Mouse (Mus musculus) naive thymus-derived CD4-positive, alpha-beta T cell, adult 2 months (primary cell): ENCODE results near the gene Ppp3cb.
"Not testable (repeated sequence)": the region's sequence is repeated elsewhere in the genome, so short reads cannot be mapped to it uniquely, and the experiment has no call there.

Source experiments
- DNase-seq: peaks from one replicate; pipeline ENCODE4 v3.0.0-alpha.2; 2011; ENCODE audit warnings: low read depth

Ppp3cb gene

GRCm38 (mm10) chr14:20546415-20546814, at the start of gene Ppp3cb:
Ppp3cb (minus strand) TSS chr14:20546573.
- peak; percentile 93 for DNase-seq

- DNase-seq: no peak
Measured at GRCm38 (mm10) chr14:20595781-20596180, 49.4 kb upstream of the Ppp3cb start.

GRCm38 (mm10) chr14:20587458-20587857, 41.1 kb upstream of the Ppp3cb start:
- DNase-seq: no peak

DNA sequence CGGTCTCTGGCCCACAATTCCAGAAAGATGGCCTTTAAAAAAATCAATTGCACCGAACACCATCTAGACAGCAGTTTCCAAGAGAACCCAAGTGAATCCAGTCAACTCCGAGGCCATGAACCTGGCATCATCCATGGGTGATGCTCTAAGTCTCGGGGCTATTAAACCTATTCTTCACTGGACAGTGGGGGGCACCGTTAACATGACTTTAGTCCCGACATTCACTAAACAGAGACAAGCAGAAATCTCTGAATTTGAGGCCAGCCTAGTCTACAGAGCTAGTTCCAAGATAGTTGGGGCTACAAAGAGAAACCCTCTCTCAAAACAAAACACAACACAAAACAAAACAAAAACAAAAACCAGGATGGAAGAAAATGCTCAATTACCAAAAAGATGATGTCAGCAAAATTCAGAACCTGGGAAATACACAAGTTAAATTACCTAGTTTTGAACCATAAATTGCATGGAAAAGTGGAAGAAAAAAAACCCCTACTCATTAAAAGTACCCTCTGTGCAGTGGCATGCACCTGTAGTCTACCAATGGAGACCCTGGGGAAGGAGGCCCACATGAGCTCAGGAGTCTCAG, 32.5 kb upstream of the Ppp3cb start:
- DNase-seq: no peak

- DNase-seq: peak; percentile 83
Measured at GRCm38 (mm10) chr14:20576179-20576578, 29.8 kb upstream of the Ppp3cb start.

- not testable (repeated sequence) for DNase-seq
Measured at GRCm38 (mm10) chr14:20573196-20573595, 26.8 kb upstream of the Ppp3cb start.

DNA sequence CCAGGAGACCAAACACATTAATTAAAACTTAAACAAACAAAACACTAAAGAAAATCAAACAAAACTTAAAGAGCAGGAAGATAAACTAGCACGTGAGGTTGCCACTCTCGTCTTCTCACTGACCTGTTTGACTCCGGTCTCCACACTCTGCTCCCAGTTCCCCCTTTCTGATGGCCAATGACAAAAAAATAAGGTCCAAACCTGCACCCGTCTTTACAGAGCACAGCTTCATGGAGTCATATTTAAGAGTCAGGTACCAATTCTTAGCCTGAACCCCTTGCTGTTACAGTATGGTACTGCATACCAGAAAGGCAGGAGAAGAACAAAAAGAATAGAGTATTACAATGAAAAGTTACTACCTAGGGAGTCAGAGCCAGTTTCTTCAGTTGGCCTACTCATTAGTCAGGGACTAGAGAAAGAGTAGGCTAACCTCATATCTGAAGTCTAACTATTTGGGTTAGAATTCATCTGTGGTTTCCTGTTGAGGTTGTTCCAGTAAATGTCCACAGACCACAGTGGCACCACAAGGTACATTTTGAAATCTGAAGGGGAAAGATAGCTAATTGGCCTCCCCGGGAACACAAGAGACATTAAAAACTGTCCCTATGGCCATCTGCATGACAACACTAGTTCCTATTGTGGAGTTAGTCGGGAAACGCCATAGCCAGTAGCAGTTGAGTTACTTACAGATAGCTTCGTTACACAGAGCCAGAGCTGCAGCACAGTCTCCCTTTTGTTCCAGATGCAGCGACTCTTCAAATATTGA, 19.1 kb upstream of the Ppp3cb start:
- no peak for DNase-seq

GRCm38 (mm10) chr14:20564692-20565091, 18.3 kb upstream of the Ppp3cb start:
- DNase-seq: no peak

- DNase-seq: no peak
Measured at GRCm38 (mm10) chr14:20561897-20562296, 15.5 kb upstream of the Ppp3cb start.

- DNase-seq: no peak
Measured at GRCm38 (mm10) chr14:20550136-20550535, 3.8 kb upstream of the Ppp3cb start.

GRCm38 (mm10) chr14:20545529-20546331, 643 bp downstream of the Ppp3cb start:
- peak; percentile 84 for DNase-seq

DNA sequence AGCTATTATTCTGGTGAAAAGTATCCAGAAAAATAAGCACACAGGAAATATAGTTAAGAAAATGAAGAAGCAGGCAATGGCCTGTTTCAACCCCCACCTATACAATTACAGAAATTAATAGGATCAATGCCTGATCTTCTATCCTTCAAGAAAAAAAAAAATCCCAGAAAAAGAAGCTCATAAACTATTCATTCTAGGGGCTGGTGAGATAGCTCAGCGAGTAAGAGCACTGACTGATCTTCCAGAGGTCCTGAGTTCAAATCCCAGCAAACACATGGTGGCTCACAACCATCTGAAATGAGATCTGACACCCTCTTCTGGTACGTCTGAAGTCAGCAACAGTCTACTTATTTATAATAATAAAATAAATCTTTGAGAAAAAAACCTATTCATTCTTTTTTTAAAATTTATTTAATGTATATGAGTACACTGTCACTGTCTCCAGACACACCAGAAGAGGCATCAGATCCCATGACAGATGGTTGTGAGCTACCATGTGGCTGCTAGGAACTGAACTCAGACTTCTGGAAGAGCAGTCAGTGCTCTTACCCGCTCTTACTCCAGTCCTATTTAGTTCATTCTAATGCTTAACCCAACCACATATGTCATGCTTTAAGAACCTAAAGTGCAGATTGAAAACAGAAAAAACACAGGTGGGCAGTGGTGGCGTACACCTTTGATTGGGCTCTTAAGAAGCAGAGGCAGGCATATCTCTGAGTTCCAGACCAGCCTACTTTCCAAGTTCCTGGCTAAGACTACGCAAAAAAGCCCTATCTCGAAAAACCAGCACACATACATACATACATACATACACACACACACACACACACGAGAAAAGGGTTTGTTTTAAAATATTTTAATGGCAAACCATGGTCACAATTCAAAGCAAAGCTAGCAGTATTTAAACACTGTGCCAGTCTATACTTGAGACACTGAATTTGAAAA, 1.6 kb downstream of the Ppp3cb start:
- DNase-seq: peak; percentile 42

DNA sequence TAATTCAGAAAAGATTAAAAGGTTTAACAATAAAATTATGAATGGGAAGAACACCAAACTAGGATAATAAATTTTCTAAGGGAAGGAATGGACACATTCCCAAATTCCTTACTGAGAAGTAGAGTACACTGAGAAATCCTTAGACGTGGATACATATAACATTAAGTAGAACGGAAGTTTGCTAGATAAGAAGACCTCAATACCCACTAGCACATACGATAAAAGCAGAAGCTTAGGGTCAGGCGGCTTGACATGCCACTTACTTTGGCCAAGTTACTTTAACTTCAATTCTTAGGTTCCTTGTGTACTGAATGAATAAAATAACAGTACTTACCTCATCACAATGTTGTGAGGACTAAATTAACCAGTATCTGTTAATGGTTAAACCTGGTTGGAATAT, 16.7 kb downstream of the Ppp3cb start:
- no peak for DNase-seq

GRCm38 (mm10) chr14:20520179-20520578, 26.2 kb downstream of the Ppp3cb start:
- no peak for DNase-seq

DNA sequence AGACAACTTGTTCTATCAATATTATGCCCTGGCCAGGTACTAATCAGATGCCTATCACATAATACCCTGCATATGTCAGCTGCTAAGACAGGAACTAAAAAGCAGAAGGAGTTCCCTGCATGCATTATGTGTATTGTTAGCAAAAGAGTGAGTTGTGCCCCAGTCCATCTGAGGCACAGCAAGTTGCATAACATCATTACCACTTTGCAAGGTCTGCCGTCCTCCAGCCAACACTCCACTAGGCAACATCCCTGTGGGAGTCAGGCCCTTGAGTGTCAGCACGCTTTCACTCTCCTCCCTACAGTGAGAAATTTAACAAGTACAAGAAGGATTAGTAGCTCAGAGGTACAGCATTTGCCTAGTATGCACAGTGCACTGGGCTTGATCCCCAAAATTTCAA, 37.9 kb downstream of the Ppp3cb start:
- DNase-seq: no peak

DNA sequence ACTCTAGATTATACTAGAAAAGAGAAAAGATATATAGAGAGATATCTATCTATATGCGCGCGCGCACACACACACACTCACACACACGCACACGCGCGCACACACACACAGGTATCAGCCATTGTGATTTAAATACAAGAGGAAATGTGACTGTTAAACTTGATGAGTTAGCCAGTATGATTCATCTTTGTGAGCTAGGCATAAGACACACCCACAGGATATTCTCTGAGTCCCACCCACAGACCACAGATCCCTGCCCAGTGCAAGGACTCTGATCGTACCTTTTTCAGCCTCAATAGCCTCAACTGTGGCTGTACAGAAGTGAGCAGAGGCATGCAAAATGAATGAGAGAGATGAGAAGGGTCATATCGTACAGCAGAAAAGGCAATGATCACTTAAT, 43.4 kb downstream of the Ppp3cb start:
- DNase-seq: peak; percentile 50

- DNase-seq: no peak
Measured at GRCm38 (mm10) chr14:20499982-20500381, 46.4 kb downstream of the Ppp3cb start.

GRCm38 (mm10) chr14:20496603-20497002, 49.8 kb downstream of the Ppp3cb start, which contains the start of gene Mss51:
Mss51 (minus strand) TSS chr14:20496901.
- no peak for DNase-seq

GRCm38 (mm10) chr14:20486031-20486430, 60.3 kb downstream of the Ppp3cb start:
- DNase-seq: no peak

DNA sequence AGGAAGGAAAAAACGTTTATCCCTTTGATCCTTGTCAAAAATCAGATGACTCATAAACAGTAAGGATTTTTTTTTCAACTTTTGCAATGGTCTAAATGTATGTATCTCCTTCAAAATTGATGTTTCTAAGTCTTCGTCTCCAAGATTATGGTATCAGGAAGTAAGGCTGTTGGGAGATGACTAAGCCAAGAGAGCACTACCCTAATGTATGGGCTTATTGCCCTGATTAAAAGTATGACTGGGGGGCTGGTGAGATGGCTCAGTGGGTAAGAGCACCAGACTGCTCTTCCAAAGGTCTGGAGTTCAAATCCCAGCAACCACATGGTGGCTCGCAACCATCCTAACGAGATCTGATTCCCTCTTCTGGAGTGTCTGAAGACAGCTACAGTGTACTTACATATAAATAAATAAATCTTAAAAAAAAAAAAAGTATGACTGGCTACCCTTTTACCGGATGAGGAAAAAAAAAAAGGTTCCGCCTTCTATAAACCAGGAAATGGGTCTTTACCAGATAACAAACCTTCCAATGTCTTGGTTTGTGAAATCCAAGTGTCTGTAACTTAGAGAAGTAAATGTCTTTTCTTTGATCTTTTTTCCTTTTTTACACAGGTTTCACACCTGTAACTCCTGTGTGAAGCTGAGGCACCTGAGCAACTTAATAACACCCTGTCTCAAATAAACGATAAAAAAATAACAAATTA, 64.2 kb downstream of the Ppp3cb start:
- no peak for DNase-seq

- peak; percentile 32 for DNase-seq
Measured at GRCm38 (mm10) chr14:20481211-20481610, 65.2 kb downstream of the Ppp3cb start.
